Mouse (Mus musculus) urinary bladder, postnatal 14 days (tissue): Measurements from ENCODE around the gene Fam129b.
A peak's percentile ranks its signal among the peaks of the same experiment; 100 is the strongest.
"Not testable (repeated sequence)": the region's sequence is repeated elsewhere in the genome, so short reads cannot be mapped to it uniquely, and the experiment has no call there.

Experiments used
- DNase-seq: peaks from one replicate; pipeline ENCODE4 v3.0.0; 2021; ENCODE audit warnings: low spot score

Gene Fam129b

GRCm38 (mm10) chr2:32875675-32876489 lies at the start of gene Fam129b:
Gene Fam129b, plus strand, starts transcription at chr2:32876114.
- peak; percentile 91 for DNase-seq

GRCm38 (mm10) chr2:32828979-32829676 lies 46.8 kb upstream of the Fam129b start:
- DNase-seq = no peak

DNA sequence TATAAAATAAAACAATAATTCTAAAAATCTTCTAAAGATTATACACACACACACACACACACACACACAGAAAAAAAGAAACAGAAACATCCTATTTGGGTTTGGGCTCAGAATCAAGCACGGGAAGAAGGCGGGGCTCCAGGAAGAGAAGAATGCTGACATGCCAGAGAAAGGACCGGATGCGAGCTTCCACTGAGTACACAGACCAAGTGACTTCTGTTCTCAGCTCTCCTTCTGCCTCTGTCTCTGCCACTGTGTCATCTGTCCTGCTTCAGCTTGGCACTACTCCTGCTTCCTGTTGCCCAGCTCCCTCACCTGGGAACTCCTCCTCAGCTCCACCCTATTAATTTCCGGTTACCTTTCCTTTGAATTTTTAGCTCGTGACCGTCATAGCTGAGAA lies 41.4 kb upstream of the Fam129b start:
- DNase-seq = peak; percentile 61

DNA sequence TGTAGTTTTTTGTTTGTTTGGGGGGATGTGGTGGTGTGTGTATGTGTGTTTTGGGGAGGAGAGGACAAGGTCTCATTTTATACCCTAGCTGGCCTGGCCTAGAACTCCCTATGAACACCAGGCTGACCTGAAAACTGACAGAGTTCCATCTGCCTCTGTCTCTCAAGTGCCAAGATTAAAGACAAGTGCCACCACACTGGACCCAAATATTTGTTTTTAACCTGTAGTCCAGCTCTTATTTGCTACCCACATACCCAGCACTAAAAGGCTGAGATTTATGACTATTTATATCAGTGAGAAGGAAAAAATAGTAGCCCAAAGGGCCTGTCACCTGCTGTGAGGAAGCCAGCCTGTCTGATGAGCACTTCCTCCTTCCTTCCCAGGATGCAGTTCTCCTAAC lies 40.3 kb upstream of the Fam129b start:
- DNase-seq = no peak

DNA sequence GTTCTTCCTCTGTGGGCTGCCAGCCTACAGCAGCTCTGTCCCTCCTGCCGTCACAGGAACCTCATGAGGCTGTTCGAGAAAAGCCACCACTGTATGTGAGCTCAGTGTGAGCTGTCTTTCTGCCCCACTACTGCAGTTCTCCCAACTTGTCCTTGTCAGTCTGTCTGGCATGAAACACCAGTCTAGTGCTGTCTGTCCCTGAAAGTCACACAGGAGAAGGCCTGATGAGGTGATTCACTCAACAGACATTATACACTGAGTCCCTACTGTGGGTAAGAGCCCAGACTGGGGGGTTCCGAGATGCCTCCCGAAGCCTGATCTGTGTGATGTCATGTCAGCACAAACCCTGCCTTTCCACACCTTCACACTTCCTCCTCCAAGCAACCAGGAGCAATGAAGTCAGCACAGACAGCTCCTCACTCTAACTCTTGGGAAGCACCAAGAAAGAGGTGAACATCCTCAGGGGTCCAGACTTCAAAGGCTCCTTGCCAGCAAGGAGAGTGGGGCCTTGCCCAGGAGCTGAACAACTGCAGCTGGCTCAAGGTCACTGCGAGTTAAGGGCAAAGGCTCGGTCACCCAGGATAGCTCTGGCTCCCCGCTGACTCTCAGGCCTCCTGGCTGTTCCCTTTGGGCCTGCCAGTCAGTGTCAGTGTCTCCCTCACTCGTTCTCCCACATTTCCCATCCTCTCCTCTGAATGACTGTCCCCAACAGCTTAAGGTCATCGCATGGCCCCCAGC lies 37.6 kb upstream of the Fam129b start:
- no peak for DNase-seq

DNA sequence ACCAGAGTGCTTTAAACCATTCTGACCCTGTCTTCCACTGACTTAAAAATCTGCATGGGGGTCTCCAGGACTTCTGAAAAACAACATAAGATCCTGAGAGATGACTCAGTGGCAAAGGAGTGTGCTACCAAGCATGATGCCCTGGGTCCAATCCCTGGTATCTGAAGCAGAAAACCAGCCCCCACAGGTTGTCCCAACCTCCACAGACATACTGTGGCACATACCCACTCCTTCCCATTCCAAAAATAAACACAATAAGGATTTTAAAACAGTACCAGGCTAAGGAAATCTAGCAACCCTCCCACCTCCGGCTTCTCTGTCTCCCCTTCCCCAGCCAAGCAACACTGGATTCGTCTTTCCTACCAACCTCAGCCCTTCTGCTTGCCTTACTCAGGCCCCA lies 36.7 kb upstream of the Fam129b start:
- no peak for DNase-seq

- no peak for DNase-seq
These were observed 34.8 kb upstream of the Fam129b start for GRCm38 (mm10) chr2:32841099-32841498.

GRCm38 (mm10) chr2:32842558-32842957 lies 33.4 kb upstream of the Fam129b start:
- DNase-seq = no peak

- DNase-seq = no peak
These were observed 30.3 kb upstream of the Fam129b start for GRCm38 (mm10) chr2:32845572-32846100.

- peak; percentile 61 for DNase-seq
These were observed 29.7 kb upstream of the Fam129b start for GRCm38 (mm10) chr2:32846101-32846804.

DNA sequence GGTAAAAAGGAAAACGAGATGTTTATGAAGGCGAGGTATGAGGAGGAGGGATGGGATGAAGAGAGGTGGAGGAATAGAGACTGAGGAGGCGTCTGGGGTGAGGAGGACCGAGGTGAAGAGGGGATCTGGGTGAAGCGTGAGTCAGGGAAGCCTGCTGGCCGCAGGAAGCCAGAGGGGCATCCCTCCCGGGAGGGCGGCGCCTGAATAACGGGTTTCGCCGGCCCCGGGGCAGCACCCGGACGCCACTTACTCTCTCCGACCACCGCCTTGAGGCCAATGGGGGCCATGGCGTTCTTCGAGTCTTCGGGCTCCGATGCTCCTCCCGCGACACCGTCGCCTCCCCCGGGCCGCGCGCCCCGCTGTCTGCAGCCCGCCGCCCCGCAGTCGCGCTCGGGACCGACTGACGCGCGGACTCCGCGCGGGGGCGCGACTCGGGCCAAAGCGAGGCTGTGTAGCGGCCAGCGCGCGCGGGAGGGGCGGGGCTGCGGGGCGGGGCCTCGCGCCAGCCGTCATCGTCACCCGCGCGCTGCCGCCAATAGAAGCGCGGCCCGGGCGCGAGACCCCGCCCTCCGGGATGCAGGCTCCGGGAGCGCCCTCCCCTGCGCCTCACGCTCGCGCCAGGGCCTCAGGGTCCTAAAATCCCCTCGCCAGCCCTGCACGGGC lies 29.0 kb upstream of the Fam129b start, which contains the start of gene Stxbp1:
Gene Stxbp1 (minus strand): TSS at position 441 of the 663 bp plus-strand sequence.
- peak; percentile 90 for DNase-seq

DNA sequence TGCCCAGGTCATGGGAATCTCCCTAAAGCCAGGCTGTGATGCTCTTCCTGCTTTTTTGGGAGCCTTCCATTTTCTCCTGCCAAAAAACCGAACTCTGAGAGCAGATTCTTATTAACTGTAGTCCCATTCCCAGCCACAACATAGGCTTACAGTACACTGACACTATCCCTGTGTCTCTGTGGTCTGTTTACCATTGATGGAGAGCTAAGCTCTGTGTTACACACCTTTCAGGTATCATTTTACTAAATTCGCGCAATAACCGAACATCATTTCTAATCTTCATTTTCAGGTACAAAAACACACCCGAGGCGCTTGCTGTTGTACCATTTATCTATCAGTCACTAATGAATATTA lies 28.5 kb upstream of the Fam129b start:
- DNase-seq = no peak

- DNase-seq = peak; percentile 66
These were observed 23.8 kb upstream of the Fam129b start for GRCm38 (mm10) chr2:32852156-32852555.

DNA sequence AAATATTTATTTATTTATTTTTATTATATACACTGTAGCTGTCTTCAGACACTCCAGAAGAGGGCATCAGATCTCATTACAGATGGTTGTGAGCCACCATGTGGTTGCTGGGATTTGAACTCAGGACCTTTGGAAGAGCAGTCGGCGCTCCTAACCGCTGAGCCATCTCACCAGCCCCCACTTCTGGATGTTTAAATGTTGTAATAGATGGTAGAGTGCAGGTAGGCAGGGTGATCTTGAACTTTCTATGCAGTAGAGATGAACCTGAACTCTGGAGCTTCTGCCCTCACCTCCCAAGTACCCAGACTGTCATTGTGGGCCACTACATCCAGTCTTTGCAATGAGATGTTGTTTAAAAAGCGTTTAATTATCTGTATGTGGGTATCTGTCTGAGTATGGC lies 22.2 kb upstream of the Fam129b start:
- DNase-seq = not testable (repeated sequence)

GRCm38 (mm10) chr2:32854206-32854605 lies 21.7 kb upstream of the Fam129b start:
- DNase-seq = peak; percentile 94

GRCm38 (mm10) chr2:32855046-32855785 lies 20.7 kb upstream of the Fam129b start:
- DNase-seq = no peak

DNA sequence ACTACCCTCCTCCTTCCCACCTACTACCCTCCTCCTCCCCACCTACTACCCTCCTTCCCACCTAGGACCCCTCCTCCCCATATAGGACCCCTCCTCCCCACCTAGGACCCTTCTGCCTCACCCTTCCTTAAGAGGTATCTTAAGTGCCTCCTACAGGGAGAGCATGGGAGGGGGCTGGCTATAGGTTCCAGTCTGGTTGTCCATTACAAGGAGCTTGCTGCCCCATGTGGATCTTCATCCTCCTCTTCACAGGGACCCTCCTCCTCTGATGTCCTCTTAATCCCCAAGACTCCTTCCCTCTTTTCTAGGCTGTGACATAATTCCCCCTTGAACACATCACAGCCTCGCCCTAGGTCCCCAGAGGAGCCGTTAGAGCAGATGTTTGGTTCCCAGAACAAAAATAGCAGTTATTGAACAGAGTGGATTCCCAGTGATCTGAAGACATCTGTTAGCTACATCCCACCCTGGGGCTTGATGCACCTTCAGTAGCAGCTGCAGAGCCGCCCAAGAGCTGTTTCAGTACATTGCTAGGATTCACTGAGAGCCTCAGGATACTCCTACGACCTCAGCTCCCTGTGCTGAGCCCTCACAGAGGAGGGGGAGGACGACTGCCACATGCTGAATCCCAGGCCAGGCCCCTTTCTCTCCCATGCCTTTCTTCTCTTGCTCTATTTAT lies 20.0 kb upstream of the Fam129b start:
- no peak for DNase-seq

GRCm38 (mm10) chr2:32857584-32857983 lies 18.3 kb upstream of the Fam129b start:
- DNase-seq = peak; percentile 79

DNA sequence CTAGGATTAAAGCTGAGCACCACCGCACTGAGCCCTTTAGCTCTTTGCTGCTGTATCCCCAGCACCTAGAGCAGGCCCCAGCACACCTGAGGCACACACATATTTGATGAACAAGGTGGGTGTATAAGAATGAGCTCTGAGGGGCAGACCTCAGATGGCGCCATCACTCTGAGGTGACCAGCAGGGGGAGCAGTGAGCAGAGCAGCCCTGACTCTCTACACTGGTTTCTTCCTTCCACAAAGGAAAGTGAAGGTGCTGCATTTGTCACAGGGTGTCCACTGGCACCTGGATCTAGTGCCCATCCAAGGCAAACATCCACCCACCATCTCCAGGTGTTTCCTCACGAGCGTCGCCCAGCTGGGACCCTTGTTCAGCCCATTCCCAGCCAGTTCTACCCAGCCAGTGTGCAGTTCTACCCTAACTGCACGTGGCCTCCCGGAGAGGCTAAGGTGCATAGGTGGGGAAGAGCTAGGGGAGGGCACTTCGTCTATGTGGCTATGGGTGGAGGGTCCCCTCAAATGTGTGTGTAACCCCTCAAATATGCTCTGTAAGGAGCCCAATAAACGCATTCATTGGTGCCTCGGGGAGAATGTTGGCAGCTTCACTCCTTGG lies 16.8 kb upstream of the Fam129b start:
- DNase-seq = peak; percentile 72

- DNase-seq = no peak
These were observed 16.3 kb upstream of the Fam129b start for GRCm38 (mm10) chr2:32859622-32860012.
